In the genomic region with DNA sequence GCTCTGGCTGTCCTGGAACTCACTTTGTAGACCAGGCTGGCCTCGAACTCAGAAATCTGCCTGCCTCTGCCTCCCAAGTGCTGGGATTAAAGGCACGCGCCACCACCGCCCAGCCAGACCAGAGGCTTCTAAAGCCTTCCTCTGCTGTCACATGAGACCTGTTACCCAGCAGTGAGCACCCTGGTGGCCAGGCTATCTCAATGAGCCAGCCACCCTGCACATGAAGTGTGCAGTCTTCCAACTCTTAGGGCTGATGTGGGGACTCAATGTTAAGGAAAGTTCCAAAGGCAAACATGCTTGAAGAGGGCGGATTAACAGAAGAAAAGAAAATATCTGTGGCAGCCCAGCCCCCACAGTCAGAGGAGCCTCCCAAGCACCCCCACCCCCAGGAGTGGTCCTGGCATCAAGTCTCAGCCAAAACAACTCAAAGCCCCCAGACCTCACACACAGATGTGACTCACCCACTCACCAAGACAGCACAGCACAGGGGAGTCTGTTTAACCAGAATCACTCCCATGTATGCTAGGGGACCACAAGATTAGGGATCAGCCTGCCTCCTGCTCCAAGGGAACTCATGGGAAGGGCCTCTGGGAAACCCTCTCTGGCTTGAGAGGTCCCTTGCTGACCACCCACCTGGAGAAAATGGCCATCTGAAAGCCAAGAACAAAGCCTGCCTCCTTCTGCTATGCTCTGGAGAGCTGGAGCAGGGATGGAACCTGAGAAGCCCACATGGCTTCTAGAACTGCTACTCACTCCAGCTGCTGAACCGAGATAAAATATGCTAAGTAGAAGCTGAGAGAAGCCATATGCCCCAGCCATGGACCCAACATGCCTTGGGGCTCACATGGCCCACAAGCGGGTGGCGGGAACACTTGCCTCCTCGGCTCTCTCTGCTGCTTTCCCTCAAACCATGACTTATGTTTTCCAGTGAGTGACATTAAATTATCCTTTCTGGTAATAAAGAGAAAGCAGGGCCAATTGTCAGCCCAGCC, we compare ENCODE assay signal across 8 mouse cellular contexts.
DNase-seq lines count a peak whose midpoint lies in the region; ATAC-seq and TF ChIP-seq lines count a peak whose summit lies in the region.

No protein-coding gene starts in this region.

- peak; percentile 62 for ATAC-seq in embryonic facial prominence, embryonic 14.5 days (ENCODE audit: low read depth)

- H3K27me3 ChIP-seq in heart, adult 2 months (ENCODE audit: control insufficient read depth, insufficient read depth, low read length): no peaks in the 10 kb centered on the region
- no peaks in the 10 kb centered on the region for H3K27me3 ChIP-seq in MEL (ENCODE audit: control insufficient read depth in 1 of 2, insufficient read depth in 2 of 2, low read length in 2 of 2)
- H3K27me3 ChIP-seq in embryonic facial prominence, embryonic 14.5 days (replicated peaks; ENCODE audit: control insufficient read depth, insufficient read depth, low read length): no peaks in the 10 kb centered on the region

- TF ChIP-seq CTCF in heart, adult 2 months (IDR thresholded peaks at IDR 0.05): no peak
- peak in 2 of 3 experiments; percentile 1 to 17; a peak in 1 of 6 replicates for TF ChIP-seq CTCF in MEL (IDR thresholded peaks at IDR 0.05 in 2 of 3, conservative IDR thresholded peaks at IDR 0.05 in 1 of 3; ENCODE audit: control insufficient read depth in 1 of 3, insufficient read depth in 1 of 3, low read depth in 2 of 3, low read length in 3 of 3, poor library complexity in 1 of 3, severe bottlenecking in 1 of 3)

- WGBS in heart, adult 2 months: 82% methylated on average over 9 of the region's 9 CpGs
- 68% methylated on average over 9 of the region's 9 CpGs for WGBS in embryonic facial prominence, embryonic 14.5 days

- peak overlapping the region; percentile 71 for H3K27ac ChIP-seq in heart, adult 2 months
- peak overlapping the region; percentile 73 for H3K27ac ChIP-seq in MEL (ENCODE audit: control insufficient read depth, low read depth, low read length)
- H3K27ac ChIP-seq in embryonic facial prominence, embryonic 14.5 days (replicated peaks; ENCODE audit: low read depth, low read length): peak overlapping the region; percentile 56

- TF ChIP-seq EP300 in heart, adult 2 months (IDR thresholded peaks at IDR 0.05; ENCODE audit: insufficient read depth, low read depth, low read length): 0 out of 2 replicates have a peak, but pooled peaks have one; percentile 15
- peak; percentile 50 to 72; a peak in 3 of 4 replicates for TF ChIP-seq EP300 in MEL (IDR thresholded peaks at IDR 0.05; ENCODE audit: low read depth in 1 of 2, low read length in 2 of 2)

- no peak for TF ChIP-seq POLR2A in heart, adult 2 months (IDR thresholded peaks at IDR 0.05; ENCODE audit: insufficient read depth, low read depth, low read length)
- no peak for TF ChIP-seq POLR2A in MEL (IDR thresholded peaks at IDR 0.05; ENCODE audit: control insufficient read depth in 1 of 2, insufficient read depth in 1 of 2, low read depth in 1 of 2, low read length in 2 of 2, poor library complexity in 1 of 2)

- no peak overlapping the region for H3K9ac ChIP-seq in heart, adult 2 months (ENCODE audit: low read depth, low read length)
- H3K9ac ChIP-seq in MEL (ENCODE audit: control insufficient read depth, low read depth, low read length, poor library complexity, severe bottlenecking): peak overlapping the region; percentile 30; the same call in 1 of the 2 replicates
- no peak overlapping the region for H3K9ac ChIP-seq in embryonic facial prominence, embryonic 14.5 days (ENCODE audit: low read depth, low read length)

- DNase-seq in heart, adult 2 months: no peak
- DNase-seq in heart, adult 8-10 months (ENCODE audit: low spot score): no peak
- DNase-seq in MEL (ENCODE audit: low read depth, low spot score) (peak; percentile 91), liver (peak; percentile 72), adipocyte (ENCODE audit: low spot score) (no peak)
- DNase-seq in embryonic facial prominence, embryonic 14.5 days (ENCODE audit: low spot score): peak; percentile 79
- no peak for DNase-seq in gastrocnemius, postnatal 25 days
- no peak for DNase-seq in layer of hippocampus, adult 9-10 months (ENCODE audit: low spot score)

- H3K79me2 ChIP-seq in heart, adult 2 months (replicated peaks; ENCODE audit: control insufficient read depth, insufficient read depth, low read length): no peaks in the 10 kb centered on the region
- no peaks in the 10 kb centered on the region for H3K79me2 ChIP-seq in MEL (ENCODE audit: control insufficient read depth, insufficient read depth, low read length, poor library complexity)

- H3K9me3 ChIP-seq in MEL (replicated peaks; ENCODE audit: insufficient read depth, low read length): no peaks in the 10 kb centered on the region
- H3K9me3 ChIP-seq in embryonic facial prominence, embryonic 14.5 days (ENCODE audit: control insufficient read depth, low read length): no peaks in the 10 kb centered on the region

- H3K4me2 ChIP-seq in embryonic facial prominence, embryonic 14.5 days (ENCODE audit: low read depth, low read length): no peak overlapping the region

- H3K36me3 ChIP-seq in heart, adult 2 months (ENCODE audit: control insufficient read depth, insufficient read depth, low read length): peaks cover 2% of the 10 kb centered on the region; the same call in 1 of the 2 replicates
- H3K36me3 ChIP-seq in MEL (ENCODE audit: control insufficient read depth in 1 of 2, insufficient read depth in 2 of 2, low read length in 2 of 2): peaks cover 0 to 60% of the 10 kb centered on the region in 2 experiments; a peak in 2 of 4 replicates
- H3K36me3 ChIP-seq in embryonic facial prominence, embryonic 14.5 days (ENCODE audit: control insufficient read depth, insufficient read depth, low read length): no peaks in the 10 kb centered on the region

- peaks cover 21% of the 10 kb centered on the region for H3K4me1 ChIP-seq in heart, adult 2 months (ENCODE audit: control insufficient read depth, insufficient read depth, low read length)
- H3K4me1 ChIP-seq in MEL (ENCODE audit: control insufficient read depth in 1 of 2, insufficient read depth in 2 of 2, low read length in 2 of 2): peaks cover 50 to 71% of the 10 kb centered on the region in 2 experiments
- peaks cover 26% of the 10 kb centered on the region for H3K4me1 ChIP-seq in embryonic facial prominence, embryonic 14.5 days (ENCODE audit: control insufficient read depth, insufficient read depth, low read length)

- H3K4me3 ChIP-seq in heart, adult 2 months: no peak overlapping the region
- no peak overlapping the region for H3K4me3 ChIP-seq in MEL (ENCODE audit: control insufficient read depth in 1 of 2, insufficient read depth in 1 of 2, low read depth in 2 of 2, low read length in 2 of 2)
- no peak overlapping the region for H3K4me3 ChIP-seq in embryonic facial prominence, embryonic 14.5 days (ENCODE audit: low read depth, low read length)

- no peak for TF ChIP-seq RAD21 in MEL (IDR thresholded peaks at IDR 0.05; ENCODE audit: low read depth, low read length)

- intact Hi-C loops in heart, adult 2 months (cut with DNase I): no loop called here

TF ChIP-seq in MEL, 35 proteins besides CTCF, POLR2A, EP300 and RAD21 (continues in another document):
- peak; percentile 96 for TF ChIP-seq ETS1 (IDR thresholded peaks at IDR 0.05; ENCODE audit: low read depth, low read length)
- TF ChIP-seq GATA1 (IDR thresholded peaks at IDR 0.05; ENCODE audit: low read depth, low read length): peak; percentile 84
- TF ChIP-seq MEF2A (IDR thresholded peaks at IDR 0.05; ENCODE audit: extremely low read depth, insufficient replicate concordance, low read depth, low read length, poor library complexity, severe bottlenecking): no peak
- TF ChIP-seq RCOR1 (IDR thresholded peaks at IDR 0.05; ENCODE audit: low read depth, low read length): no peak
- TF ChIP-seq NRF1 (IDR thresholded peaks at IDR 0.05; ENCODE audit: insufficient read depth, low read depth, low read length, poor library complexity, severe bottlenecking): no peak
- TF ChIP-seq USF2 (IDR thresholded peaks at IDR 0.05; ENCODE audit: borderline replicate concordance in 1 of 2, insufficient read depth in 1 of 2, low read depth in 1 of 2, low read length in 2 of 2): no peak
- TF ChIP-seq CHD1 (IDR thresholded peaks at IDR 0.05; ENCODE audit: low read depth, low read length): no peak
- TF ChIP-seq E2F4 (IDR thresholded peaks at IDR 0.05; ENCODE audit: borderline replicate concordance, low read depth, low read length): no peak
- TF ChIP-seq MAFK (IDR thresholded peaks at IDR 0.05; ENCODE audit: borderline replicate concordance, low read depth, low read length): no peak
- TF ChIP-seq UBTF (IDR thresholded peaks at IDR 0.05; ENCODE audit: borderline replicate concordance, insufficient read depth, low read depth, low read length): no peak
- TF ChIP-seq ZMIZ1 (IDR thresholded peaks at IDR 0.05; ENCODE audit: low read depth, low read length): no peak
- TF ChIP-seq USF1 (IDR thresholded peaks at IDR 0.05; ENCODE audit: low read depth, low read length): peak; percentile 75
- no peak for TF ChIP-seq ZC3H11A (IDR thresholded peaks at IDR 0.05; ENCODE audit: low read depth, low read length)
- no peak for TF ChIP-seq POLR2AphosphoS5 (IDR thresholded peaks at IDR 0.05; ENCODE audit: borderline replicate concordance, low read depth, low read length)
- TF ChIP-seq MAZ (IDR thresholded peaks at IDR 0.05; ENCODE audit: low read depth, low read length): no peak
- TF ChIP-seq HCFC1 (IDR thresholded peaks at IDR 0.05; ENCODE audit: low read depth, low read length): 0 out of 2 replicates have a peak, but pooled peaks have one; percentile 39
- peak; percentile 97 for TF ChIP-seq TAL1 (IDR thresholded peaks at IDR 0.05; ENCODE audit: low read length)
- no peak for TF ChIP-seq KAT2A (conservative IDR thresholded peaks at IDR 0.05; ENCODE audit: low read depth, low read length)
- peak; percentile 79 for TF ChIP-seq TCF12 (IDR thresholded peaks at IDR 0.05; ENCODE audit: low read depth, low read length)
- TF ChIP-seq ZNF384 (IDR thresholded peaks at IDR 0.05; ENCODE audit: low read depth, low read length): no peak
- TF ChIP-seq POLR2AphosphoS2 (IDR thresholded peaks at IDR 0.05; ENCODE audit: low read length): no peak
- TF ChIP-seq SMC3 (IDR thresholded peaks at IDR 0.05; ENCODE audit: low read depth, low read length): no peak
- peak; percentile 97 for TF ChIP-seq MAX (IDR thresholded peaks at IDR 0.05; ENCODE audit: low read length)
- TF ChIP-seq BHLHE40 (IDR thresholded peaks at IDR 0.05; ENCODE audit: borderline replicate concordance, low read depth, low read length): no peak
- TF ChIP-seq MXI1 (IDR thresholded peaks at IDR 0.05; ENCODE audit: low read depth, low read length): peak; percentile 81
- TF ChIP-seq SIN3A (IDR thresholded peaks at IDR 0.05; ENCODE audit: low read length): no peak
- TF ChIP-seq ZKSCAN1 (IDR thresholded peaks at IDR 0.05; ENCODE audit: low read depth, low read length): no peak
- TF ChIP-seq TBP (IDR thresholded peaks at IDR 0.05; ENCODE audit: low read depth, low read length): 0 out of 2 replicates have a peak, but pooled peaks have one; percentile 33
- no peak for TF ChIP-seq MYB (IDR thresholded peaks at IDR 0.05; ENCODE audit: low read depth, low read length)

Comparison
In these comparisons a context has a peak if more than half of its experiments do, and no peak if none do; other contexts are left out.
1. DNase-seq: peak in MEL (single experiment), embryonic facial prominence, embryonic 14.5 days (single experiment) and liver (single experiment); none in heart, adult 2 months (0 of 2), heart, adult 8-10 months (single experiment), adipocyte (single experiment), gastrocnemius, postnatal 25 days (single experiment) and layer of hippocampus, adult 9-10 months (single experiment).
2. Peak in every context shown above with its lines, with median percentiles within 50 percentile points of each other: H3K27ac ChIP-seq.